Mouse (Mus musculus): ENCODE data around the gene Ube4a.

DNA sequence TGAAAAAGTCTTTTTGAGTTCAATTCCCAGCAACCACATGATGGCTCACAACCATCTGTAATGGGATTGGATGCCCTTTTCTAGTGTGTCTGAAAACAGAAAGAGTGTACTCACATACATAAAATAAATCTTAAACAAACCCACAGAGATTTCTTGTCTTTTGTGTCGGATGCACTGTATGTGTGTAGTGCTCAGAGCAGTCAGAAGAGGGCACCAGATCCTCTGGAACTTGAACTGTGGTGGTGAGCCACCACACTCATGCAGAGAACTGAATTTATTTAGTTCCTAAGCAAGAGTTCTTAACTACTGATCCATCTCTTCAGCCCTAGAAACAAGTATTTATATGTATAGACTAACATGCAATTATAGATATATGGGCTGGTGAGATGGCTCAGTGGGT, 49.2 kb downstream of the Ube4a start:
- no peak for TF ChIP-seq CTCF (IDR thresholded peaks at IDR 0.05; ENCODE audit: control insufficient read depth, insufficient read depth, insufficient read length)
- TF ChIP-seq MAX (IDR thresholded peaks at IDR 0.05): no peak
- TF ChIP-seq MYOD1 (IDR thresholded peaks at IDR 0.05; ENCODE audit: control insufficient read depth, insufficient read length, low read depth): no peak
- TF ChIP-seq MYOG (IDR thresholded peaks at IDR 0.05; ENCODE audit: control insufficient read depth, extremely low read depth, insufficient read length): no peak
